ENCODE assay signal across 20 mouse cellular contexts in genomic region chr7:107644987-107645386, GRCm38 (mm10). TPM values are rescaled to one million over a fixed set of nuclear protein-coding genes. Genes with fewer than 3 reads are reported as not detected.
DNase-seq lines count a peak whose midpoint lies in the region; ATAC-seq and TF ChIP-seq lines count a peak whose summit lies in the region.
"Had no signal": no experiment of that assay in that cellular context is flagged by ENCODE, and none has a peak within 500 bp of the region (broad histone marks: within the 10 kb centered on the region; RNA-seq: fewer than 3 reads in every experiment).

No protein-coding gene starts in this region.

- no peak for ATAC-seq in midbrain, postnatal 0 days (ENCODE audit: low FRiP score)
- 0 out of 2 replicates have a peak, but pooled peaks have one; percentile 26 for ATAC-seq in megakaryocyte progenitor cell, adult 5-6 weeks (replicated peaks; ENCODE audit: poor library complexity)

- no peaks in the 10 kb centered on the region for H3K4me1 ChIP-seq in kidney, adult 2 months (ENCODE audit: control insufficient read depth, insufficient read depth, low read length)
- H3K4me1 ChIP-seq in midbrain, postnatal 0 days (ENCODE audit: insufficient read depth, low read length) = no peaks in the 10 kb centered on the region
- peaks cover 6% of the 10 kb centered on the region for H3K4me1 ChIP-seq in midbrain, embryonic 10.5 days
- H3K4me1 ChIP-seq: hindbrain, embryonic 12.5 days; neural tube, embryonic 12.5 days had no signal

- WGBS in kidney, adult 2 months = 91% methylated on average over 2 of the region's 2 CpGs
- 88% methylated on average over 2 of the region's 2 CpGs for WGBS in midbrain, postnatal 0 days
- 89% methylated on average over 2 of the region's 2 CpGs for WGBS in midbrain, embryonic 10.5 days

- DNase-seq in kidney, adult 2 months = no peak
- DNase-seq in kidney, adult 11 months = no peak
- DNase-seq in midbrain, postnatal 0 days (ENCODE audit: low spot score) = no peak
- no peak for DNase-seq in midbrain, embryonic 10.5 days (ENCODE audit: low spot score)
- peak; percentile 35 for DNase-seq in ES-CJ7 (ENCODE audit: low read depth, low spot score)
- DNase-seq in right cerebral cortex, postnatal 14 days = no peak
- DNase-seq: adrenal gland, adult 2 months; cerebellum, adult 18-20 months; kidney, adult 18-20 months; kidney, postnatal 36 days; left cerebral cortex, postnatal 4 days had no signal

- no peak overlapping the region for H3K4me2 ChIP-seq in midbrain, postnatal 0 days (ENCODE audit: low read depth, low read length, poor library complexity, severe bottlenecking)
- H3K4me2 ChIP-seq: hindbrain, embryonic 12.5 days; neural tube, embryonic 12.5 days had no signal

- H3K36me3 ChIP-seq in kidney, adult 2 months (ENCODE audit: control insufficient read depth, insufficient read depth, low read length) = no peaks in the 10 kb centered on the region
- no peaks in the 10 kb centered on the region for H3K36me3 ChIP-seq in midbrain, postnatal 0 days (ENCODE audit: insufficient read depth, low read length)
- H3K36me3 ChIP-seq in midbrain, embryonic 10.5 days = no peaks in the 10 kb centered on the region
- H3K36me3 ChIP-seq: forebrain, embryonic 10.5 days; hindbrain, embryonic 12.5 days; neural tube, embryonic 12.5 days had no signal

- H3K27ac ChIP-seq in kidney, adult 2 months (ENCODE audit: insufficient read depth, low read depth, low read length) = no peak overlapping the region
- H3K27ac ChIP-seq in midbrain, postnatal 0 days (ENCODE audit: low read depth, low read length) = no peak overlapping the region
- no peak overlapping the region for H3K27ac ChIP-seq in midbrain, embryonic 10.5 days (replicated peaks)
- H3K27ac ChIP-seq: forebrain, embryonic 10.5 days; hindbrain, embryonic 12.5 days; neural tube, embryonic 12.5 days had no signal

- no peaks in the 10 kb centered on the region for H3K9me3 ChIP-seq in midbrain, postnatal 0 days (ENCODE audit: low read length)
- H3K9me3 ChIP-seq in midbrain, embryonic 10.5 days (replicated peaks) = 0 out of 2 replicates have a peak, but pooled peaks cover 3% of the 10 kb centered on the region
- H3K9me3 ChIP-seq: neural tube, embryonic 12.5 days had no signal

- no peak for TF ChIP-seq POLR2A in kidney, adult 2 months (IDR thresholded peaks at IDR 0.05; ENCODE audit: low read depth, low read length)

- no peaks in the 10 kb centered on the region for H3K27me3 ChIP-seq in kidney, adult 2 months (replicated peaks; ENCODE audit: control insufficient read depth, insufficient read depth, low read length)
- H3K27me3 ChIP-seq in midbrain, postnatal 0 days (ENCODE audit: insufficient read depth, low read length) = no peaks in the 10 kb centered on the region
- no peaks in the 10 kb centered on the region for H3K27me3 ChIP-seq in midbrain, embryonic 10.5 days (ENCODE audit: low read depth, poor library complexity, severe bottlenecking)
- H3K27me3 ChIP-seq: hindbrain, embryonic 12.5 days; neural tube, embryonic 12.5 days had no signal

- H3K9ac ChIP-seq in midbrain, postnatal 0 days (replicated peaks; ENCODE audit: low read length, poor library complexity, severe bottlenecking) = no peak overlapping the region
- H3K9ac ChIP-seq: hindbrain, embryonic 12.5 days; neural tube, embryonic 12.5 days had no signal

- TF ChIP-seq CTCF in kidney, adult 2 months (conservative IDR thresholded peaks at IDR 0.05; ENCODE audit: insufficient read depth, insufficient read length, low read depth, low read length) = peak; percentile 38
- peak; percentile 22; the same call in 1 of the 2 replicates for TF ChIP-seq CTCF in midbrain, postnatal 0 days (IDR thresholded peaks at IDR 0.05)

- H3K4me3 ChIP-seq in kidney, adult 2 months (ENCODE audit: insufficient read depth, low read depth, low read length) = no peak overlapping the region
- no peak overlapping the region for H3K4me3 ChIP-seq in midbrain, postnatal 0 days (ENCODE audit: low read depth, low read length)
- no peak overlapping the region for H3K4me3 ChIP-seq in midbrain, embryonic 10.5 days
- H3K4me3 ChIP-seq: forebrain, embryonic 10.5 days; hindbrain, embryonic 12.5 days; neural tube, embryonic 12.5 days had no signal

RNA-seq across cellular contexts. Expression of gene 5330417H12Rik, which starts 20.0 kb away (rescaled TPM):
- not detected in 2 replicates for polyA plus RNA-seq in kidney, adult 2 months (2012; rRNA removed)
- total RNA-seq in midbrain, postnatal 0 days (2014; rRNA removed) = not detected in 2 replicates
- not detected in 2 replicates for polyA plus RNA-seq in midbrain, postnatal 0 days (2015; fragmentation: Nextera tagmentation; extraction: Ambion mirVana)
- not detected in 2 replicates for polyA plus RNA-seq in midbrain, embryonic 10.5 days (2016; fragmentation: Nextera tagmentation; extraction: Ambion mirVana)
- not detected in 2 replicates for total RNA-seq in megakaryocyte progenitor cell, adult 5-6 weeks (2015)
- not detected in 2 replicates for total RNA-seq in megakaryocyte progenitor cell, adult 5-6 weeks (2017)
- total RNA-seq: adrenal gland, adult 2 months; granulocyte monocyte progenitor cell, adult 5-6 weeks; layer of hippocampus, postnatal 25 days; left cerebral cortex, postnatal 4 days had no signal
- polyA plus RNA-seq: adrenal gland, adult 2 months; embryonic facial prominence, embryonic 14.5 days; forebrain, embryonic 10.5 days; heart, postnatal 0 days; hindbrain, embryonic 12.5 days; liver, embryonic 16.5 days; neural tube, embryonic 12.5 days had no signal

RNA-seq across cellular contexts. Expression of gene Ppfibp2, which starts 50.0 kb away (rescaled TPM):
- polyA plus RNA-seq in kidney, adult 2 months (2012; rRNA removed) = 12.1 and 12.8 TPM in 2 replicates
- 2.6 and 2.9 TPM in 2 replicates for total RNA-seq in midbrain, postnatal 0 days (2014; rRNA removed)
- polyA plus RNA-seq in midbrain, postnatal 0 days (2015; fragmentation: Nextera tagmentation; extraction: Ambion mirVana) = 1.2 and 1.6 TPM in 2 replicates
- 5.3 and 6.6 TPM in 2 replicates for polyA plus RNA-seq in midbrain, embryonic 10.5 days (2016; fragmentation: Nextera tagmentation; extraction: Ambion mirVana)
- total RNA-seq in megakaryocyte progenitor cell, adult 5-6 weeks (2015) = 4.8 and 5.0 TPM in 2 replicates
- total RNA-seq in megakaryocyte progenitor cell, adult 5-6 weeks (2017) = 3.3 and 4.7 TPM in 2 replicates
